ENCODE assay signal across 7 mouse cellular contexts in genomic region chr17:74394855-74395254, GRCm38 (mm10). TPM values are rescaled to one million over a fixed set of nuclear protein-coding genes. Genes with fewer than 3 reads are reported as not detected.
A peak's percentile ranks its signal among the peaks of the same experiment; 100 is the strongest.
DNase-seq lines count a peak whose midpoint lies in the region; ATAC-seq and TF ChIP-seq lines count a peak whose summit lies in the region.

No protein-coding gene starts in this region.

- TF ChIP-seq CTCF in spleen, adult 2 months (IDR thresholded peaks at IDR 0.05; ENCODE audit: extremely low read depth, insufficient read depth, insufficient read length, insufficient replicate concordance): no peak
- TF ChIP-seq CTCF in cortical plate, adult 2 months (IDR thresholded peaks at IDR 0.05; ENCODE audit: extremely low read depth, insufficient read depth, low read length): no peak
- TF ChIP-seq CTCF in small intestine, adult 2 months (IDR thresholded peaks at IDR 0.05; ENCODE audit: extremely low read depth, insufficient read length, insufficient replicate concordance, low read depth, low read length): no peak

- ATAC-seq in hindbrain, embryonic 13.5 days (ENCODE audit: low FRiP score): peak; percentile 41
- ATAC-seq in liver, embryonic 16.5 days (ENCODE audit: low read depth): peak; percentile 3; the same call in 1 of the 2 replicates

- H3K36me3 ChIP-seq in spleen, adult 2 months (ENCODE audit: control insufficient read depth, insufficient read depth, low read length): no peaks in the 10 kb centered on the region
- H3K36me3 ChIP-seq in hindbrain, embryonic 13.5 days: peaks cover 3% of the 10 kb centered on the region; the same call in 1 of the 2 replicates
- no peaks in the 10 kb centered on the region for H3K36me3 ChIP-seq in liver, embryonic 16.5 days (ENCODE audit: control insufficient read depth, insufficient read depth)
- H3K36me3 ChIP-seq in small intestine, adult 2 months (ENCODE audit: control insufficient read depth, insufficient read depth, low read length): no peaks in the 10 kb centered on the region

- H3K4me2 ChIP-seq in hindbrain, embryonic 13.5 days: peak overlapping the region; percentile 66
- peak overlapping the region; percentile 91 for H3K4me2 ChIP-seq in liver, embryonic 16.5 days (ENCODE audit: low read depth, low read length)

- no peak for TF ChIP-seq POLR2A in spleen, adult 2 months (IDR thresholded peaks at IDR 0.05; ENCODE audit: low read depth, low read length)
- TF ChIP-seq POLR2A in cortical plate, adult 2 months (IDR thresholded peaks at IDR 0.05; ENCODE audit: extremely low read depth, insufficient read depth, low read length): no peak
- TF ChIP-seq POLR2A in small intestine, adult 2 months (IDR thresholded peaks at IDR 0.05; ENCODE audit: low read depth, low read length): no peak

- peaks cover 6% of the 10 kb centered on the region; the same call in 1 of the 2 replicates for H3K4me1 ChIP-seq in spleen, adult 2 months (ENCODE audit: control insufficient read depth, insufficient read depth, insufficient read length)
- H3K4me1 ChIP-seq in cortical plate, adult 2 months (ENCODE audit: control insufficient read depth, insufficient read depth, low read length): peaks cover 6% of the 10 kb centered on the region; the same call in 1 of the 2 replicates
- H3K4me1 ChIP-seq in hindbrain, embryonic 13.5 days (replicated peaks): peaks cover 11% of the 10 kb centered on the region
- peaks cover 12% of the 10 kb centered on the region for H3K4me1 ChIP-seq in liver, embryonic 16.5 days (ENCODE audit: control insufficient read depth, low read depth, low read length)
- no peaks in the 10 kb centered on the region for H3K4me1 ChIP-seq in small intestine, adult 2 months (ENCODE audit: control insufficient read depth, insufficient read depth, insufficient read length, low read length)

- H3K27ac ChIP-seq in spleen, adult 2 months (ENCODE audit: insufficient read depth, low read length): peak overlapping the region; percentile 41; the same call in 1 of the 2 replicates
- H3K27ac ChIP-seq in cortical plate, adult 2 months (ENCODE audit: insufficient read depth, low read length): no peak overlapping the region
- peak overlapping the region; percentile 66 for H3K27ac ChIP-seq in hindbrain, embryonic 13.5 days
- peak overlapping the region; percentile 76 for H3K27ac ChIP-seq in liver, embryonic 16.5 days (ENCODE audit: low read length)
- peak overlapping the region; percentile 93 for H3K27ac ChIP-seq in small intestine, adult 2 months (ENCODE audit: insufficient read depth, low read depth, low read length)

- no peaks in the 10 kb centered on the region for H3K27me3 ChIP-seq in spleen, adult 2 months (ENCODE audit: control insufficient read depth, insufficient read depth, low read length)
- no peaks in the 10 kb centered on the region for H3K27me3 ChIP-seq in hindbrain, embryonic 13.5 days
- no peaks in the 10 kb centered on the region for H3K27me3 ChIP-seq in liver, embryonic 16.5 days (ENCODE audit: control insufficient read depth, insufficient read depth, low read depth, low read length)
- H3K27me3 ChIP-seq in small intestine, adult 2 months (ENCODE audit: control insufficient read depth, insufficient read depth, low read length): no peaks in the 10 kb centered on the region

- H3K9ac ChIP-seq in hindbrain, embryonic 13.5 days: peak overlapping the region; percentile 66
- H3K9ac ChIP-seq in liver, embryonic 16.5 days (ENCODE audit: low read depth, low read length): peak overlapping the region; percentile 56

- 12% methylated on average over 16 of the region's 16 CpGs for WGBS in spleen, adult 2 months
- WGBS in hindbrain, embryonic 13.5 days: 32% methylated on average over 16 of the region's 16 CpGs
- WGBS in liver, embryonic 16.5 days (ENCODE audit: insufficient replicate concordance): 19% methylated on average over 16 of the region's 16 CpGs
- 4% methylated on average over 16 of the region's 16 CpGs for WGBS in small intestine, adult 2 months

- H3K4me3 ChIP-seq in spleen, adult 2 months (ENCODE audit: extremely low read depth, insufficient read depth, insufficient read length): peak overlapping the region; percentile 92
- peak overlapping the region; percentile 52 for H3K4me3 ChIP-seq in cortical plate, adult 2 months (ENCODE audit: insufficient read depth, low read length)
- peak overlapping the region; percentile 84 for H3K4me3 ChIP-seq in hindbrain, embryonic 13.5 days
- peak overlapping the region; percentile 97 for H3K4me3 ChIP-seq in liver, embryonic 16.5 days (ENCODE audit: low read depth, low read length)
- H3K4me3 ChIP-seq in small intestine, adult 2 months (ENCODE audit: low read depth, low read length): peak overlapping the region; percentile 74

- H3K9me3 ChIP-seq in hindbrain, embryonic 13.5 days: no peaks in the 10 kb centered on the region
- H3K9me3 ChIP-seq in liver, embryonic 16.5 days (replicated peaks; ENCODE audit: control insufficient read depth, low read length): no peaks in the 10 kb centered on the region

- peak in 1 of 2 experiments; percentile 4 for DNase-seq in spleen, adult 2 months (ENCODE audit: low read depth in 1 of 2, low spot score in 2 of 2)
- no peak for DNase-seq in spleen, postnatal 36 days (ENCODE audit: low spot score in 2 of 2)
- no peak for DNase-seq in adrenal gland, adult 18-20 months (ENCODE audit: low spot score in 2 of 2)

RNA-seq across cellular contexts. Expression of gene Slc30a6, which starts 0.6 kb away (rescaled TPM):
- 9.5 and 10.1 TPM in 2 replicates for polyA plus RNA-seq in spleen, adult 2 months (2012; rRNA removed)
- polyA plus RNA-seq in cortical plate, adult 2 months (2012; rRNA removed): 23.6 and 25.1 TPM in 2 replicates
- polyA plus RNA-seq in hindbrain, embryonic 13.5 days (2015; fragmentation: Nextera tagmentation; extraction: Ambion mirVana): 29.0 and 29.5 TPM in 2 replicates
- polyA plus RNA-seq in liver, embryonic 16.5 days (2015; fragmentation: Nextera tagmentation; extraction: Ambion mirVana): 16.3 and 16.6 TPM in 2 replicates
- 9.6 and 14.6 TPM in 2 replicates for polyA plus RNA-seq in small intestine, adult 2 months (2012; rRNA removed)
- total RNA-seq in adrenal gland, adult 18-20 months (2021): 10 to 100 TPM; 24.4 to 24.9 TPM

RNA-seq across cellular contexts. Expression of gene Spast, which starts 56.1 kb away (rescaled TPM):
- 3.0 and 4.7 TPM in 2 replicates for polyA plus RNA-seq in spleen, adult 2 months (2012; rRNA removed)
- 25.2 and 26.4 TPM in 2 replicates for polyA plus RNA-seq in cortical plate, adult 2 months (2012; rRNA removed)
- 25.9 and 27.1 TPM in 2 replicates for polyA plus RNA-seq in hindbrain, embryonic 13.5 days (2015; fragmentation: Nextera tagmentation; extraction: Ambion mirVana)
- polyA plus RNA-seq in liver, embryonic 16.5 days (2015; fragmentation: Nextera tagmentation; extraction: Ambion mirVana): 4.2 and 4.3 TPM in 2 replicates
- polyA plus RNA-seq in small intestine, adult 2 months (2012; rRNA removed): 3.6 and 7.0 TPM in 2 replicates
- 10 to 100 TPM; 28.6 to 30.5 TPM for total RNA-seq in adrenal gland, adult 18-20 months (2021)
